Mouse (Mus musculus) testis, adult 2 months (tissue): ENCODE measurements around the gene Tmem182.

ENCODE experiments used
- CTCF ChIP-seq: fragments of 200-500 bp; IDR thresholded peaks from 2 replicates; pipeline ENCODE4 v1.5.1; 2012; ENCODE audit warnings: low read depth, mild to moderate bottlenecking, inconsistent platforms, low read length, moderate library complexity; ENCODE audit not compliant: control insufficient read depth, insufficient read depth, insufficient replicate concordance
- POLR2A ChIP-seq: fragments of 200-500 bp; IDR thresholded peaks from 2 replicates; pipeline ENCODE4 v1.6.1; 2012; ENCODE audit warnings: low read depth, mild to moderate bottlenecking, inconsistent platforms, low read length, moderate library complexity; ENCODE audit not compliant: control insufficient read depth

GRCm38 (mm10) chr1:40759751-40760445 lies 45.5 kb upstream of the Tmem182 start:
- TF ChIP-seq CTCF: no peak
- no peak for TF ChIP-seq POLR2A
